Mouse (Mus musculus): ENCODE data around the gene Pkd1.

DNA sequence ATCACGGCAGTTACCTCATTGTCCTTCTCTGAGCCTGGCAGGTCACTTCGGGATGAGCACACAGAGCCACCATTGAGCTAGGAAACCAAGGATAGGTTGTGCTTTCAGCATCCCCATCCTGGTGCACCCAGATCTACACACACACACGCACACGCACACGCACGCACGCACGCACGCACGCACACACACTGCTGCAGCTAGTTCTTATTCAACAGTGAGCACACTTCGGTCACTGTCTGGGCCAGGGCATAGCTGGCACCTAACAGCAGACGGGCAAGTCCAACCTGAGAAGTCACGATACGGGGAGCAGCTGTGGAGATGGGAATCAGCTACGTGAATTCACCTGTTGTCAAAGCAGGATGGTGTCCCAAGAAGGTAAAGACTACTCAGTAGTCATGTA, 90.9 kb downstream of the Pkd1 start:
- TF ChIP-seq CTCF (IDR thresholded peaks at IDR 0.05; ENCODE audit: low read depth): no peak
- no peak for TF ChIP-seq EP300 (IDR thresholded peaks at IDR 0.05; ENCODE audit: low read depth)

Measured in heart, postnatal 0 days (tissue).